Mouse (Mus musculus) heart, adult 9 months (tissue): ENCODE measurements around the gene Grin2d.

ENCODE experiments used
- DNase-seq, 2 experiments: peaks; one replicate each; pipeline ENCODE4 v3.0.0; 2022; ENCODE audit warnings: low spot score in 2 of 2

The Grin2d gene

GRCm38 (mm10) chr7:45897258-45897757, 19.1 kb upstream of the Grin2d start:
- peak in 1 of 2 experiments; percentile 59 for DNase-seq

- DNase-seq = peak; percentile 97 to 98
Observed at GRCm38 (mm10) chr7:45896517-45897257, 18.5 kb upstream of the Grin2d start, which contains the start of the genes Syngr4 and Tmem143. Gene Syngr4 (minus strand): TSS chr7:45896714. Gene Tmem143 (plus strand): TSS chr7:45896941.

- DNase-seq = no peak
Observed at GRCm38 (mm10) chr7:45895931-45896516, 17.8 kb upstream of the Grin2d start.

- DNase-seq = no peak
Observed at GRCm38 (mm10) chr7:45892651-45893050, 14.5 kb upstream of the Grin2d start.

GRCm38 (mm10) chr7:45887246-45887645, 9.1 kb upstream of the Grin2d start:
- DNase-seq = no peak

- DNase-seq = no peak
Observed at GRCm38 (mm10) chr7:45881011-45881410, 2.8 kb upstream of the Grin2d start.

- DNase-seq = no peak
Observed at GRCm38 (mm10) chr7:45880531-45880930, 2.4 kb upstream of the Grin2d start.

- DNase-seq = no peak
Observed at GRCm38 (mm10) chr7:45876895-45877294, 1.3 kb downstream of the Grin2d start.

GRCm38 (mm10) chr7:45873061-45873947, 4.9 kb downstream of the Grin2d start:
- peak; percentile 48 to 60 for DNase-seq

GRCm38 (mm10) chr7:45872624-45873023, 5.6 kb downstream of the Grin2d start, which contains the start of gene Kdelr1:
Gene Kdelr1 (plus strand): TSS chr7:45872772.
- DNase-seq = peak; percentile 83 to 89

GRCm38 (mm10) chr7:45870282-45871058, 7.7 kb downstream of the Grin2d start:
- no peak for DNase-seq

- no peak for DNase-seq
Observed at GRCm38 (mm10) chr7:45869787-45870186, 8.4 kb downstream of the Grin2d start.

- DNase-seq = no peak
Observed at GRCm38 (mm10) chr7:45869107-45869670, 9.0 kb downstream of the Grin2d start.

- no peak for DNase-seq
Observed at GRCm38 (mm10) chr7:45867871-45868270, 10.3 kb downstream of the Grin2d start.

- DNase-seq = peak; percentile 93 to 96
Observed at GRCm38 (mm10) chr7:45865925-45866910, 12.0 kb downstream of the Grin2d start.

- no peak for DNase-seq
Observed at GRCm38 (mm10) chr7:45864435-45864834, 13.7 kb downstream of the Grin2d start.

GRCm38 (mm10) chr7:45862804-45863203, 15.4 kb downstream of the Grin2d start:
- no peak for DNase-seq

- DNase-seq = no peak
Observed at GRCm38 (mm10) chr7:45859008-45859407, 19.2 kb downstream of the Grin2d start.
